Mouse (Mus musculus): ENCODE data around the gene Crebrf. TPM values are rescaled to one million over a fixed set of nuclear protein-coding genes. Genes with fewer than 3 reads are reported as not detected.

Crebrf gene
- total and polyA plus RNA-seq, 3 experiments: 5.8 to 8.1 (median 6.8) TPM

GRCm38 (mm10) chr17:26689810-26690209 is 25.6 kb upstream of the Crebrf start:
- Histone ChIP-seq H3K9ac (ENCODE audit: insufficient read depth, low read depth) (no peak overlapping the region), H3K27ac (ENCODE audit: insufficient read depth, low read depth) (no peak overlapping the region), H3K4me2 (ENCODE audit: insufficient read depth, low read depth, poor library complexity, severe bottlenecking) (no peak overlapping the region), H3K36me3 (replicated peaks in 1 of 2; ENCODE audit: control insufficient read depth in 1 of 2, insufficient read depth in 1 of 2, low read length in 1 of 2) (peaks cover 16 to 67% of the 10 kb centered on the region in 2 experiments), H3K4me3 (replicated peaks in 1 of 3; ENCODE audit: low read depth in 2 of 3, low read length in 2 of 3, poor library complexity in 1 of 3) (no peak overlapping the region), H3K79me2 (replicated peaks; ENCODE audit: control insufficient read depth, extremely low read depth, insufficient read depth, poor library complexity, severe bottlenecking) (peaks cover 15% of the 10 kb centered on the region), H3K9me3 (replicated peaks; ENCODE audit: low read length) (no peaks in the 10 kb centered on the region), H3K27me3 (replicated peaks) (no peaks in the 10 kb centered on the region), H3K4me1 (ENCODE audit: control insufficient read depth in 1 of 2, insufficient read depth in 2 of 2) (peaks cover 2 to 59% of the 10 kb centered on the region in 2 experiments; a peak in 3 of 4 replicates)
- dilution Hi-C loops (cut with MboI; ENCODE audit: extremely low pct_ligation_motif_present, extremely low pct_unique_long_range_greater_than_20kb, low sequenced_read_pairs) (no loop called here), in situ Hi-C loops (cut with MboI; ENCODE audit: low pct_ligation_motif_present, low pct_unique_long_range_greater_than_20kb, low sequenced_read_pairs) (no loop called here)
- DNase-seq (ENCODE audit: extremely low read depth): no peak
- TF ChIP-seq TCF12 (IDR thresholded peaks at IDR 0.05; ENCODE audit: low read depth, low read length) (no peak), BHLHE40 (IDR thresholded peaks at IDR 0.05; ENCODE audit: low read depth, low read length) (no peak), MAZ (IDR thresholded peaks at IDR 0.05; ENCODE audit: low read depth, low read length) (no peak), CTCF (conservative IDR thresholded peaks at IDR 0.05 in 1 of 2, IDR thresholded peaks at IDR 0.05 in 1 of 2; ENCODE audit: low read depth in 2 of 2, low read length in 2 of 2) (no peak), RCOR1 (conservative IDR thresholded peaks at IDR 0.05; ENCODE audit: low read depth, low read length) (no peak), SIN3A (IDR thresholded peaks at IDR 0.05; ENCODE audit: low read length) (no peak), CHD1 (IDR thresholded peaks at IDR 0.05; ENCODE audit: low read depth, low read length) (no peak), ZMIZ1 (IDR thresholded peaks at IDR 0.05; ENCODE audit: low read depth, low read length) (no peak), RAD21 (IDR thresholded peaks at IDR 0.05; ENCODE audit: low read depth, low read length) (no peak), ZKSCAN1 (IDR thresholded peaks at IDR 0.05; ENCODE audit: borderline replicate concordance, low read depth, low read length) (no peak), EP300 (IDR thresholded peaks at IDR 0.05; ENCODE audit: low read length) (no peak), MYC (IDR thresholded peaks at IDR 0.05; ENCODE audit: low read depth, low read length) (no peak), USF2 (conservative IDR thresholded peaks at IDR 0.05; ENCODE audit: low read depth, low read length) (no peak), ZC3H11A (IDR thresholded peaks at IDR 0.05; ENCODE audit: low read depth, low read length) (no peak), KAT2A (IDR thresholded peaks at IDR 0.05; ENCODE audit: insufficient replicate concordance, low read length) (no peak), MAX (IDR thresholded peaks at IDR 0.05; ENCODE audit: low read length) (no peak), HCFC1 (IDR thresholded peaks at IDR 0.05; ENCODE audit: low read depth, low read length) (no peak), ETS1 (conservative IDR thresholded peaks at IDR 0.05; ENCODE audit: low read depth, low read length) (no peak)

GRCm38 (mm10) chr17:26690236-26690635 is 25.2 kb upstream of the Crebrf start:
- Histone ChIP-seq H3K79me2 (replicated peaks; ENCODE audit: control insufficient read depth, extremely low read depth, insufficient read depth, poor library complexity, severe bottlenecking) (peaks cover 15% of the 10 kb centered on the region), H3K27me3 (replicated peaks) (no peaks in the 10 kb centered on the region), H3K4me1 (ENCODE audit: control insufficient read depth in 1 of 2, insufficient read depth in 2 of 2) (peaks cover 2 to 54% of the 10 kb centered on the region in 2 experiments; a peak in 3 of 4 replicates), H3K36me3 (replicated peaks in 1 of 2; ENCODE audit: control insufficient read depth in 1 of 2, insufficient read depth in 1 of 2, low read length in 1 of 2) (peaks cover 17 to 68% of the 10 kb centered on the region in 2 experiments), H3K9me3 (replicated peaks; ENCODE audit: low read length) (no peaks in the 10 kb centered on the region), H3K9ac (ENCODE audit: insufficient read depth, low read depth) (no peak overlapping the region), H3K27ac (ENCODE audit: insufficient read depth, low read depth) (no peak overlapping the region), H3K4me2 (ENCODE audit: insufficient read depth, low read depth, poor library complexity, severe bottlenecking) (no peak overlapping the region), H3K4me3 (replicated peaks in 1 of 3; ENCODE audit: low read depth in 2 of 3, low read length in 2 of 3, poor library complexity in 1 of 3) (no peak overlapping the region)
- TF ChIP-seq POLR2A (IDR thresholded peaks at IDR 0.05; ENCODE audit: low read depth, low read length): no peak
- in situ Hi-C loops (cut with MboI; ENCODE audit: low pct_ligation_motif_present, low pct_unique_long_range_greater_than_20kb, low sequenced_read_pairs): no loop called here
- dilution Hi-C loops (cut with MboI; ENCODE audit: extremely low pct_ligation_motif_present, extremely low pct_unique_long_range_greater_than_20kb, low sequenced_read_pairs): no loop called here
- DNase-seq (ENCODE audit: extremely low read depth): no peak

Data from CH12.LX (cell line).